Mouse (Mus musculus): ENCODE measurements around the gene Rps6ka1. TPM values are rescaled to one million over a fixed set of nuclear protein-coding genes. Genes with fewer than 3 reads are reported as not detected.

Rps6ka1 gene
- polyA plus RNA-seq, 1 experiment from 2014 or later = 148 TPM

GRCm38 (mm10) chr4:133873431-133873851 lies 14.2 kb downstream of the Rps6ka1 start:
- Histone ChIP-seq H3K27ac (ENCODE audit: low read length) (no peak overlapping the region), H3K4me2 (ENCODE audit: low read depth, low read length) (no peak overlapping the region), H3K27me3 (replicated peaks; ENCODE audit: control insufficient read depth, insufficient read depth, low read length) (no peaks in the 10 kb centered on the region), H3K4me3 (ENCODE audit: low read length) (peak overlapping the region; percentile 2; the same call in 1 of the 2 replicates), H3K9ac (ENCODE audit: low read depth, low read length) (0 out of 2 replicates have a peak overlapping the region, but pooled peaks have one; percentile 9), H3K4me1 (ENCODE audit: control insufficient read depth, insufficient read depth, low read length) (peaks cover 18% of the 10 kb centered on the region; the same call in 1 of the 2 replicates), H3K36me3 (ENCODE audit: control insufficient read depth, insufficient read depth, low read length) (peaks cover 3% of the 10 kb centered on the region; the same call in 1 of the 2 replicates), H3K9me3 (ENCODE audit: control insufficient read depth, low read length) (no peaks in the 10 kb centered on the region)
- 0 out of 2 replicates have a peak, but pooled peaks have one; percentile 22 for ATAC-seq
- WGBS = 83% methylated on average over 4 of the region's 4 CpGs

GRCm38 (mm10) chr4:133872812-133873300 lies 14.7 kb downstream of the Rps6ka1 start:
- H3K4me1 ChIP-seq (ENCODE audit: control insufficient read depth, insufficient read depth, low read length) = peaks cover 16% of the 10 kb centered on the region; the same call in 1 of the 2 replicates
- no peaks in the 10 kb centered on the region for H3K9me3 ChIP-seq (ENCODE audit: control insufficient read depth, low read length)
- H3K9ac ChIP-seq (ENCODE audit: low read depth, low read length) = no peak overlapping the region
- no peak overlapping the region for H3K27ac ChIP-seq (ENCODE audit: low read length)
- H3K4me3 ChIP-seq (ENCODE audit: low read length) = peak overlapping the region; percentile 2; the same call in 1 of the 2 replicates
- ATAC-seq = peak; percentile 64
- H3K4me2 ChIP-seq (ENCODE audit: low read depth, low read length) = no peak overlapping the region
- peaks cover 3% of the 10 kb centered on the region; the same call in 1 of the 2 replicates for H3K36me3 ChIP-seq (ENCODE audit: control insufficient read depth, insufficient read depth, low read length)
- 71% methylated on average over 15 of the region's 15 CpGs for WGBS
- H3K27me3 ChIP-seq (replicated peaks; ENCODE audit: control insufficient read depth, insufficient read depth, low read length) = no peaks in the 10 kb centered on the region

GRCm38 (mm10) chr4:133872222-133872811 lies 15.3 kb downstream of the Rps6ka1 start:
- H3K27me3 ChIP-seq (replicated peaks; ENCODE audit: control insufficient read depth, insufficient read depth, low read length) = no peaks in the 10 kb centered on the region
- H3K4me3 ChIP-seq (ENCODE audit: low read length) = peak overlapping the region; percentile 2; the same call in 1 of the 2 replicates
- no peak overlapping the region for H3K4me2 ChIP-seq (ENCODE audit: low read depth, low read length)
- ATAC-seq = no peak
- H3K4me1 ChIP-seq (ENCODE audit: control insufficient read depth, insufficient read depth, low read length) = peaks cover 10% of the 10 kb centered on the region; the same call in 1 of the 2 replicates
- no peak overlapping the region for H3K27ac ChIP-seq (ENCODE audit: low read length)
- peaks cover 3% of the 10 kb centered on the region; the same call in 1 of the 2 replicates for H3K36me3 ChIP-seq (ENCODE audit: control insufficient read depth, insufficient read depth, low read length)
- WGBS = 72% methylated on average over 7 of the region's 7 CpGs
- H3K9me3 ChIP-seq (ENCODE audit: control insufficient read depth, low read length) = no peaks in the 10 kb centered on the region
- H3K9ac ChIP-seq (ENCODE audit: low read depth, low read length) = no peak overlapping the region

DNA sequence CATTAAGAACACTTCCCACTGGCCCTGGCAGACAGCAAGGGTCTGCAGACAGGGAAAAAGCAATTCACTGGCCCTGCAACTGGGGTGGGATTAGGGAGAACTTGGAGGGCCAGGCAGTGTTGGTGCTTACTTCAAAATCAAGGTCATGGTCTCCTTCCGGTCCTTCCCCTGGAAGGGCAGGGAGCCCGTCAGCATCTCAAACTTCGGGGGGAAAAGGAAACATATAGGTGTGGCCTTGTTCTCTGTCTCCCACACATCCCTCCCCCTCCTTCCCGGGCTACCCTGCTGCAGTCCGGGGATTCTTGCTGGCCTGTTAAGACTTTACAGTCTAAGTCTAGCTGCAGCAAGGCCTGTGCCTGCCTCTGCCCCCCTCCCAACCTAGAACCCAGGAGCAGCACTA lies 22.4 kb downstream of the Rps6ka1 start:
- no peak overlapping the region; the same call in 1 of the 2 replicates for H3K9ac ChIP-seq (ENCODE audit: low read depth, low read length)
- ATAC-seq = no peak
- WGBS = 49% methylated on average over 5 of the region's 5 CpGs
- H3K9me3 ChIP-seq (ENCODE audit: control insufficient read depth, low read length) = no peaks in the 10 kb centered on the region
- no peak overlapping the region for H3K4me3 ChIP-seq (ENCODE audit: low read length)
- H3K27me3 ChIP-seq (replicated peaks; ENCODE audit: control insufficient read depth, insufficient read depth, low read length) = no peaks in the 10 kb centered on the region
- H3K36me3 ChIP-seq (ENCODE audit: control insufficient read depth, insufficient read depth, low read length) = peaks cover 26% of the 10 kb centered on the region
- H3K4me1 ChIP-seq (ENCODE audit: control insufficient read depth, insufficient read depth, low read length) = peaks cover 5% of the 10 kb centered on the region; the same call in 1 of the 2 replicates
- 0 out of 2 replicates have a peak overlapping the region, but pooled peaks have one; percentile 3 for H3K27ac ChIP-seq (ENCODE audit: low read length)
- no peak overlapping the region for H3K4me2 ChIP-seq (ENCODE audit: low read depth, low read length)

DNA sequence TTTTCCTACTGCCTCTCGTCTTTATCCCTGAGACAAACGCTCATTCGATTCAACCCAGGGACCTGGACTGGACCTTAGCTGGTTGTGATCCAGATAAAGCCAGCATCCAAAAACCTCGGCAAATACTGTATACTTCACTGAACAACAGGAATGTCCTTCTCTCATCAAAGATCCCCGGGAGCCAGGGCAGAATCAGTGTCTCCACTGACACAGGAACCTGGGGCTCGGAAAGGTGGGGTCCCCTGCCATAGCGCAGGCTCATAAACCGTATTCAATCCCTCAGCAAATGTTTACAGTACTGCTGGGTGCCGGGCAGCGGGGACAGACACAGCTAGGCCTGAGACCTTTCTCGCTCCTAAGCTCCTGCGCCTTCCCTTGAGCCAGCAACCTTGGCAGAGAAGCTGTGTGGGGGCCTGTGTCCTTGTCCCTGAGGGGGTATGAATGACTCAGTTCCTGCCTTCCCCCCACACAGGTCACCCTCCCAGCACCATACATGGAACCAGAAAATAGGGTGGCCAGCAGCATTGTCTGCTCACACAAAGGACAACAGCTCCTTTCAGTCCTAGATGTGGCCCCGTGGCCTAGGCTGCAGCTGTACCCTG lies 23.1 kb downstream of the Rps6ka1 start:
- Histone ChIP-seq H3K4me1 (ENCODE audit: control insufficient read depth, insufficient read depth, low read length) (peaks cover 5% of the 10 kb centered on the region; the same call in 1 of the 2 replicates), H3K4me2 (ENCODE audit: low read depth, low read length) (no peak overlapping the region), H3K4me3 (ENCODE audit: low read length) (no peak overlapping the region), H3K27me3 (replicated peaks; ENCODE audit: control insufficient read depth, insufficient read depth, low read length) (no peaks in the 10 kb centered on the region), H3K9ac (ENCODE audit: low read depth, low read length) (peak overlapping the region; percentile 20; the same call in 1 of the 2 replicates), H3K9me3 (ENCODE audit: control insufficient read depth, low read length) (no peaks in the 10 kb centered on the region), H3K36me3 (ENCODE audit: control insufficient read depth, insufficient read depth, low read length) (peaks cover 30% of the 10 kb centered on the region; the same call in 1 of the 2 replicates), H3K27ac (ENCODE audit: low read length) (peak overlapping the region; percentile 3; the same call in 1 of the 2 replicates)
- WGBS = 49% methylated on average over 13 of the region's 13 CpGs
- ATAC-seq = peak; percentile 17; the same call in 1 of the 2 replicates

GRCm38 (mm10) chr4:133863795-133864379 lies 23.7 kb downstream of the Rps6ka1 start:
- H3K4me3 ChIP-seq (ENCODE audit: low read length) = no peak overlapping the region
- no peaks in the 10 kb centered on the region for H3K9me3 ChIP-seq (ENCODE audit: control insufficient read depth, low read length)
- ATAC-seq = no peak
- WGBS = 64% methylated on average over 12 of the region's 12 CpGs
- no peak overlapping the region for H3K9ac ChIP-seq (ENCODE audit: low read depth, low read length)
- H3K4me1 ChIP-seq (ENCODE audit: control insufficient read depth, insufficient read depth, low read length) = peaks cover 5% of the 10 kb centered on the region; the same call in 1 of the 2 replicates
- H3K27me3 ChIP-seq (replicated peaks; ENCODE audit: control insufficient read depth, insufficient read depth, low read length) = no peaks in the 10 kb centered on the region
- H3K36me3 ChIP-seq (ENCODE audit: control insufficient read depth, insufficient read depth, low read length) = peaks cover 30% of the 10 kb centered on the region; the same call in 1 of the 2 replicates
- H3K27ac ChIP-seq (ENCODE audit: low read length) = no peak overlapping the region
- H3K4me2 ChIP-seq (ENCODE audit: low read depth, low read length) = no peak overlapping the region

GRCm38 (mm10) chr4:133857527-133857926 lies 30.1 kb downstream of the Rps6ka1 start:
- no peaks in the 10 kb centered on the region for H3K9me3 ChIP-seq (ENCODE audit: control insufficient read depth, low read length)
- H3K4me1 ChIP-seq (ENCODE audit: control insufficient read depth, insufficient read depth, low read length) = no peaks in the 10 kb centered on the region
- no peaks in the 10 kb centered on the region for H3K27me3 ChIP-seq (replicated peaks; ENCODE audit: control insufficient read depth, insufficient read depth, low read length)
- H3K36me3 ChIP-seq (ENCODE audit: control insufficient read depth, insufficient read depth, low read length) = peaks cover 26% of the 10 kb centered on the region; the same call in 1 of the 2 replicates
- H3K27ac ChIP-seq (ENCODE audit: low read length) = no peak overlapping the region
- H3K4me3 ChIP-seq (ENCODE audit: low read length) = no peak overlapping the region
- WGBS = 82% methylated on average over 4 of the region's 4 CpGs
- no peak overlapping the region for H3K4me2 ChIP-seq (ENCODE audit: low read depth, low read length)
- no peak overlapping the region for H3K9ac ChIP-seq (ENCODE audit: low read depth, low read length)
- no peak for ATAC-seq

DNA sequence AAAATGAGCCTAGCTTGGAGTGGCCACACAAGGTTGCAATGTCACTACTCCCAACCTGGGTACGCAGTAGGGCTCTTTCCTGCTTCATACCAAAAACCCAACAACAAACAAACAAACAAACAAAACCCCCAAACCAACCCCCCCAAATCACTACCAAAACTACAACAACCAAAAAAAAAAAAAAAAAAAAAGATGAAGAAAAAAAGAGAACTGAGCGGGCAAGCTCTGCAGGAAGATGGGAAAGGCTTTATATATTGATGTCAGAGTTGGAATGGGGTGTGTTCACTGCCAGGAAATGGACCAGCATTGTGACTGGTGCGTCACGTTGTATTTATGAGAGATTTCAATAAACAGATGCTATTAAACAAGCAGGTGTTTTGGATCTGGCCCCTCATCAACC lies 33.0 kb downstream of the Rps6ka1 start:
- H3K4me1 ChIP-seq (ENCODE audit: control insufficient read depth, insufficient read depth, low read length) = no peaks in the 10 kb centered on the region
- no peak overlapping the region for H3K4me3 ChIP-seq (ENCODE audit: low read length)
- H3K27ac ChIP-seq (ENCODE audit: low read length) = no peak overlapping the region
- no peaks in the 10 kb centered on the region for H3K27me3 ChIP-seq (replicated peaks; ENCODE audit: control insufficient read depth, insufficient read depth, low read length)
- no peak for ATAC-seq
- 85% methylated on average over 4 of the region's 4 CpGs for WGBS
- H3K9me3 ChIP-seq (ENCODE audit: control insufficient read depth, low read length) = no peaks in the 10 kb centered on the region
- no peak overlapping the region for H3K9ac ChIP-seq (ENCODE audit: low read depth, low read length)
- H3K36me3 ChIP-seq (ENCODE audit: control insufficient read depth, insufficient read depth, low read length) = 0 out of 2 replicates have a peak, but pooled peaks cover 7% of the 10 kb centered on the region
- no peak overlapping the region for H3K4me2 ChIP-seq (ENCODE audit: low read depth, low read length)

- Histone ChIP-seq H3K4me1 (ENCODE audit: control insufficient read depth, insufficient read depth, low read length) (no peaks in the 10 kb centered on the region), H3K9ac (ENCODE audit: low read depth, low read length) (no peak overlapping the region), H3K27me3 (replicated peaks; ENCODE audit: control insufficient read depth, insufficient read depth, low read length) (no peaks in the 10 kb centered on the region), H3K9me3 (ENCODE audit: control insufficient read depth, low read length) (no peaks in the 10 kb centered on the region), H3K36me3 (ENCODE audit: control insufficient read depth, insufficient read depth, low read length) (0 out of 2 replicates have a peak, but pooled peaks cover 5% of the 10 kb centered on the region), H3K4me3 (ENCODE audit: low read length) (no peak overlapping the region), H3K27ac (ENCODE audit: low read length) (no peak overlapping the region), H3K4me2 (ENCODE audit: low read depth, low read length) (no peak overlapping the region)
- no peak for ATAC-seq
- 60% methylated on average over 10 of the region's 10 CpGs for WGBS
These were observed 34.0 kb downstream of the Rps6ka1 start for GRCm38 (mm10) chr4:133853630-133854029.

Data from intestine, embryonic 16.5 days (tissue).